ENCODE assay signal across 12 mouse cellular contexts in genomic region chr7:132321392-132321958, GRCm38 (mm10).
"Had no signal": no experiment of that assay in that cellular context is flagged by ENCODE, and none has a peak within 500 bp of the region (broad histone marks: within the 10 kb centered on the region; RNA-seq: fewer than 3 reads in every experiment).

No protein-coding gene starts in this region.

- H3K4me3 ChIP-seq: lung, embryonic 15.5 days; midbrain, embryonic 13.5 days; midbrain, embryonic 15.5 days; neural tube, embryonic 12.5 days had no signal

- DNase-seq: lung, adult 2 months; lung, postnatal 14 days; lung, postnatal 36 days; right cerebral cortex, postnatal 14 days; thymus, adult 18-20 months; thymus, postnatal 14 days; thymus, postnatal 36 days had no signal

- H3K27ac ChIP-seq: lung, embryonic 15.5 days; macrophage; midbrain, embryonic 13.5 days; midbrain, embryonic 15.5 days; neural tube, embryonic 12.5 days had no signal

- H3K27me3 ChIP-seq: lung, embryonic 15.5 days; midbrain, embryonic 13.5 days; midbrain, embryonic 15.5 days; neural tube, embryonic 12.5 days had no signal

- H3K36me3 ChIP-seq: lung, embryonic 15.5 days; midbrain, embryonic 13.5 days; midbrain, embryonic 15.5 days; neural tube, embryonic 12.5 days had no signal

- H3K9me3 ChIP-seq: lung, embryonic 15.5 days; midbrain, embryonic 13.5 days; midbrain, embryonic 15.5 days; neural tube, embryonic 12.5 days had no signal

- H3K9ac ChIP-seq: lung, embryonic 15.5 days; midbrain, embryonic 13.5 days; midbrain, embryonic 15.5 days; neural tube, embryonic 12.5 days had no signal
